Mouse (Mus musculus) forebrain, embryonic 11.5 days (tissue): ENCODE results near the gene Utp18. TPM values are rescaled to one million over a fixed set of nuclear protein-coding genes. Genes with fewer than 3 reads are reported as not detected.
"Not testable (repeated sequence)": the region's sequence is repeated elsewhere in the genome, so short reads cannot be mapped to it uniquely, and the experiment has no call there.

Experiments used
- ATAC-seq: fragments of 200-750 bp; cut with Nextera tagmentation; replicated peaks from 2 replicates; pipeline ENCODE4 v1.8.0; 2017; ENCODE audit warnings: moderate TSS enrichment; ENCODE audit not compliant: low FRiP score
- DNase-seq: peaks from one replicate; pipeline ENCODE4 v3.0.0-alpha.2; 2017; ENCODE audit warnings: low spot score
- H3K27ac ChIP-seq: fragments of 300-500 bp; sonication (generic); 2 replicates; pipeline ENCODE4 v1.5.1; 2014; ENCODE audit warnings: low read depth, low read length
- H3K27me3 ChIP-seq: fragments of 300-500 bp; sonication (generic); 2 replicates; pipeline ENCODE4 v1.6.1; 2014; ENCODE audit warnings: mild to moderate bottlenecking, low read length, mixed read lengths; ENCODE audit not compliant: control insufficient read depth, insufficient read depth
- H3K36me3 ChIP-seq: fragments of 300-500 bp; sonication (generic); 2 replicates; pipeline ENCODE4 v1.6.1; 2014; ENCODE audit warnings: mild to moderate bottlenecking, low read length, moderate library complexity, mixed read lengths; ENCODE audit not compliant: control insufficient read depth, insufficient read depth
- H3K4me1 ChIP-seq: fragments of 300-500 bp; sonication (generic); replicated peaks from 2 replicates; pipeline ENCODE4 v1.6.1; 2014; ENCODE audit warnings: low read length, mixed read lengths; ENCODE audit not compliant: control insufficient read depth, insufficient read depth
- H3K4me2 ChIP-seq: fragments of 300-500 bp; sonication (generic); 2 replicates; pipeline ENCODE4 v1.6.1; 2014; ENCODE audit warnings: low read depth, mild to moderate bottlenecking, low read length, moderate library complexity, mixed read lengths; ENCODE audit not compliant: severe bottlenecking
- H3K4me3 ChIP-seq: fragments of 300-500 bp; sonication (generic); 2 replicates; pipeline ENCODE4 v1.5.1; 2014; ENCODE audit warnings: low read depth, low read length
- H3K9ac ChIP-seq: fragments of 300-500 bp; sonication (generic); 2 replicates; pipeline ENCODE4 v1.6.1; 2014; ENCODE audit warnings: low read length
- H3K9me3 ChIP-seq: fragments of 300-500 bp; sonication (generic); 2 replicates; pipeline ENCODE4 v1.6.1; 2016; ENCODE audit warnings: low read length, mixed read lengths; ENCODE audit not compliant: control insufficient read depth
- WGBS: fragments of 180-500 bp; shearing (Covaris S2); extraction: QIAGEN DNeasy Blood & Tissue Kit; methylation state at CpG from one replicate; pipeline ENCODE4 v1.1.7; 2014; 5-methylcytosine and 5-hydroxymethylcytosine counted together
- polyA plus RNA-seq: library from polyadenylated mRNA; unstranded; fragments of >200 nt; fragmentation: Nextera tagmentation; extraction: Ambion mirVana; gene quantifications from 2 replicates; pipeline ENCODE4 v1.2.1, GENCODE M21; 2014

The Utp18 gene
- polyA plus RNA-seq, result 48.4 and 51.2 TPM in 2 replicates

DNA sequence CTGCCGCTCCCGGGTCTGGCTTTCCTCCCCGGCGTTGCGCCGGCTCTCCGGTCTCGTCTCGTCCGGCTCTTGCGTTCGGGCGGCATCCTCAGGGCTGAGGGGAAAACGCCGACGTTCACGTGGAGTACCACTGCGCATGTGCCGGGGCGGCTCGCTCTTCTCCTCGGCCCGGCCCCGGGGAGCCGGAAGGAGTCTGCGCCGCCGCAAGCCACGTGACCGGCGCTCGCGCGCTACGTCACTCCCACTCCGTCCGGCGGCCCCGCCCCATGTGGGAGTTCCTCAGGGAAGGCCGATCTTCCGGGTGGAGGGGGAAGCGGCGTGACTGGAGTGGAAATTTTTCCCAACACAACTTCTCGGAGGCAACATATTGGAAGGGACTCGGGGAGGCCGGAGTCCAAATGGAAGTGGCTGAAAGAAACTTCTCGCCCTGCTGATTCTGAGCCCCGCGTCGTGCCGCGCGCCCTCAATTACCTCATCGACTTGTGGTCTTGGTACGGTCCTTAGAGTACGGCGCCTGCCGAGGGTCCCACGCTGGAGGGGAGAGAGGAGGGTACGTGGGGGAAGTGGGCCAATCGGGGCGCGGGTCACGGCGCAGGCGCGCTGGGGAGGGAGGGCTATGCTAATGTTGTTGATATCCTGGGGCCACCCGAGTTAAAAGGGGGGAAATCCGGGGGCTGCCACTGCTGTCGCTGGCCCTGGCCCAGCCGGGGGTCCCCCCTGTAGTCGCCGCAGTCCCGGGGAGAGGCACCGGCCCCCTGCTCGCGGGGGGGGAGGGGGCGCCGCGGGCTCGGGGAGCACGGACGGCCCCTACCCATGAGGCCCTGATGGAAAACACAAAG lies at the start of gene Utp18, which contains the start of gene Mbtd1:
Utp18 (minus strand) TSS at position 195 of the 839 bp plus-strand sequence.
Mbtd1 (plus strand) TSS at position 281 of the 839 bp plus-strand sequence.
- Histone ChIP-seq H3K9ac (peak within 1 kb of the TSS; percentile 94), H3K4me1 (peaks cover 7% of the 10 kb centered on the region), H3K27ac (peak within 1 kb of the TSS; percentile 89), H3K36me3 (no peaks in the 10 kb centered on the region), H3K9me3 (no peaks in the 10 kb centered on the region), H3K27me3 (no peaks in the 10 kb centered on the region), H3K4me2 (peak within 1 kb of the TSS; percentile 84), H3K4me3 (peak within 1 kb of the TSS; percentile 96)
- ATAC-seq (peak; percentile 97), DNase-seq (peak; percentile 99)
- under 1% methylated on average over 72 of the region's 83 CpGs for WGBS

DNA sequence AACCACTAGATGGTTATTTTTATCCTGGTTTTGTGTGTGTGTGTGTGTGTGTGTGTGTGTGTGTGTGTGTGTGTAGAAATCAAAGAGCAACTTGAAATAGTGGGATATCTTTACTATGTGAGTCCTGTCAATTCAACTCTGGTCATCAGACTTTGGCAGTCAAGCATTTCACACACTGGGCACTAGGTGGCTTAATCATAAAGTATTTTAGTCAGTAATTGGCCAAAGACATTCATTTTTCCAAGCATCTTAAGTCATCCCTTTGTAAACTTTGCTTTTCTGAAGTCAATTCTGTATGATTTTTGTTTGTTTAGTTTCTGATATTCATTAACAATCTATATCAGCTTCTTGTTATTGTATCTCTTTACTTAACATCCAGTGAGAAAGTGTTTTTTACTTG lies 43.5 kb upstream of the Utp18 start:
- no peak overlapping the region for H3K9ac ChIP-seq
- no peaks in the 10 kb centered on the region for H3K9me3 ChIP-seq
- no peaks in the 10 kb centered on the region for H3K4me1 ChIP-seq
- no peak overlapping the region for H3K27ac ChIP-seq
- DNase-seq (no peak), ATAC-seq (no peak)
- H3K36me3 ChIP-seq, result no peaks in the 10 kb centered on the region; the same call in 1 of the 2 replicates
- no peaks in the 10 kb centered on the region for H3K27me3 ChIP-seq
- no peak overlapping the region for H3K4me3 ChIP-seq
- no peak overlapping the region for H3K4me2 ChIP-seq

DNA sequence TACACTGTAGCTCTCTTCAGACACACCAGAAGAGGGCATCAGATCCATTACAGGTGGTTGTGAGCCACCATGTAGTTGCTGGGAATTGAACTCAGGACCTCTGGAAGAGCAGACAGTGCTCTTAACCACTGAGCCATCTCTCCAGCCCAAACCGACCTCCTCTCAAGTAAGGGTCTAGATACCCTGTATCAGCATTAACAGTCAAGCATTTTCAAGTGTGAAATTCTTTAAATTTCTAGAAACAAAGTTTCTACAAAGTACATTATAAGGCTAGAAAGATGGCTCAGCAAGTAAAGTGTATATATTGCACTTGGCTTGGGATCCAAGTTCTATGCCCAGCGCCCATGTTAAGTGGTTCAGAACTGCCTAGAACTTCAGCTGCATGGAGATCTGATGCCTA lies 29.5 kb upstream of the Utp18 start:
- not testable (repeated sequence) for H3K9me3 ChIP-seq, ATAC-seq, H3K9ac ChIP-seq, H3K4me2 ChIP-seq, DNase-seq, H3K4me3 ChIP-seq, H3K27ac ChIP-seq, H3K36me3 ChIP-seq, H3K4me1 ChIP-seq, H3K27me3 ChIP-seq
- 96% methylated on average over 2 of the region's 2 CpGs for WGBS

DNA sequence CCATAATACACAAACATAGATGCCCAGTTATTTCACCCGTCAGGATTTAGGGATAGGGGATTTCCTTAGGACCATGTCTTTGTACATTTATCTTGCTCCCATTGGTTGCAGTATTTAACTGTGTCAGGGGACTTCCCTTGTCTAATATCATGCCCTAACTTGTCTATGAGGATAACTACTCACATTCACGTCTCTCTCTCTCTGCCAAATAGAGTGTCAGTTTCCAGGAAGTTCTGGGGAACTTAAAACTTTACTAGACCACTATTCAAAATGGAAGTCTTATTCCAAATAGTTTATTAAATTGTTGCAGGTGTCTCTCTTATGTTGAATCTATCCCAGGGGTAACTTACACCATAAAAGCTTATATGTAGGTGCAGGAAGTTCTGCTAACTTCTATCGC lies 26.0 kb upstream of the Utp18 start:
- H3K9me3 ChIP-seq, result no peaks in the 10 kb centered on the region
- H3K27ac ChIP-seq, result no peak overlapping the region
- no peaks in the 10 kb centered on the region for H3K4me1 ChIP-seq
- H3K4me2 ChIP-seq, result no peak overlapping the region
- ATAC-seq (no peak), DNase-seq (no peak)
- peaks cover 4% of the 10 kb centered on the region; the same call in 1 of the 2 replicates for H3K36me3 ChIP-seq
- H3K9ac ChIP-seq, result no peak overlapping the region
- 90% methylated on average over 3 of the region's 3 CpGs for WGBS
- no peak overlapping the region for H3K4me3 ChIP-seq
- H3K27me3 ChIP-seq, result no peaks in the 10 kb centered on the region

DNA sequence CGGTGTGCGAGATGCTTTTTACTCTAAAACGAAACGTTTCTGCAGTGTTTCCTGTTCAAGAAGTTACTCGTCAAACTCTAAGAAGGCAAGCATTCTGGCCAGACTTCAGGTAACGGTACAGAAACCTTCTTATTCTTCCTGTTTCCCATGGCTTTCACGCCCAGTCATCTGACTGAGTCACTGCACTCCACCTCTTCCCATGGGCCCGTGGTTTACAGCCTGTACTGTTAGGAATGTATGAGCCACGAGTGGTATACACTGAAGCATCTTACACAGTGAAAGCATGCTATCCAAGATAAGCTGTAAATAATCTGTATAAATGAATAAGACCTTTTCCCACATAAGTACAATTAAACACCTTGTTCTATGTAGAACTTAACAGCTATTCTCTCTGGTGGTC lies 23.3 kb upstream of the Utp18 start:
- WGBS, result 87% methylated on average over 9 of the region's 9 CpGs
- DNase-seq (no peak), ATAC-seq (no peak)
- H3K4me2 ChIP-seq, result no peak overlapping the region
- no peak overlapping the region for H3K4me3 ChIP-seq
- no peaks in the 10 kb centered on the region for H3K4me1 ChIP-seq
- H3K36me3 ChIP-seq, result peaks cover 4% of the 10 kb centered on the region; the same call in 1 of the 2 replicates
- H3K27ac ChIP-seq, result no peak overlapping the region
- no peak overlapping the region for H3K9ac ChIP-seq
- H3K27me3 ChIP-seq, result no peaks in the 10 kb centered on the region
- no peaks in the 10 kb centered on the region for H3K9me3 ChIP-seq

DNA sequence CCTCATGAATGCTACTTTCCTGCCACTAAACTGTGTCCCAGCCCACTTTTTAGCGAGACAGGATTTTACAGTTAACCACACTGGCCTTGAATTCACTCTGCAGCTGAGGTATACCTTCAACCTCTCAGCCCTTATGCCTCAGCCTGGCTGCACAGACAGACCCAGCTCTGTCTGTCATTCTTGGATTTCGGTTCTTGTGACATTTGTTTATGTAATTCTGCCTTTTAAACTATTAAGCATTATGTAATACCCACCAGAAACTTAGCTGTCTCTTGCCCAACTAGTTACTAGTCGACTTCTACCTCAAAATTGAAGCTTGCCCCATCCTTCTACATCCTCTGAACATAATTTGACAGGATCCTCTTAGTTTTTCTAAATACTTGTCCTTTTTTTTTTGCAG lies 22.3 kb upstream of the Utp18 start:
- no peaks in the 10 kb centered on the region for H3K27me3 ChIP-seq
- DNase-seq, result no peak
- H3K9me3 ChIP-seq, result no peaks in the 10 kb centered on the region
- no peak overlapping the region for H3K4me2 ChIP-seq
- H3K4me1 ChIP-seq, result no peaks in the 10 kb centered on the region
- H3K36me3 ChIP-seq, result peaks cover 4% of the 10 kb centered on the region; the same call in 1 of the 2 replicates
- WGBS, result 89% methylated on average over 3 of the region's 3 CpGs
- H3K4me3 ChIP-seq, result no peak overlapping the region
- H3K9ac ChIP-seq, result no peak overlapping the region
- ATAC-seq, result no peak
- no peak overlapping the region for H3K27ac ChIP-seq

DNA sequence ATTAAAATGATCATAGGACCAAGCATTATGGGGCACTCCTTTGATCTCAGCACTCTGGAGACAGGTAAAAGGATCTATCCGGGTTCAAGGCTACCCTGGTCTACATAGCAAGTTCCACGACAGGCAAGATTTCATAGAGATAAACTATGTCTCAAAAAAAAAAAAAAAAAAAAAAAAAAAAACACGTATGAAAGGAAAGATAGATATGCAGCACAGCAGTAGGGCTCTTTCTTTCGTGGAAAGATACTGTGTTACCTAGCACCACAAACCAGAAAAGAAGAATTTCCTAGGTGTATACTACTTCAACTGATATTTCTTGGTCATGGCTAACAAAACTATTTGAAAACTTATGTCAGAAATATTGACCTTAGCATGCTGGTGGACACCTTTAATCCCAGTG lies 21.3 kb upstream of the Utp18 start:
- no peak overlapping the region for H3K9ac ChIP-seq
- no peaks in the 10 kb centered on the region for H3K9me3 ChIP-seq
- H3K4me3 ChIP-seq, result no peak overlapping the region
- no peak overlapping the region for H3K27ac ChIP-seq
- no peaks in the 10 kb centered on the region for H3K27me3 ChIP-seq
- no peak for ATAC-seq
- DNase-seq, result no peak
- 88% methylated on average over 4 of the region's 4 CpGs for WGBS
- H3K36me3 ChIP-seq, result peaks cover 4% of the 10 kb centered on the region; the same call in 1 of the 2 replicates
- no peaks in the 10 kb centered on the region for H3K4me1 ChIP-seq
- H3K4me2 ChIP-seq, result no peak overlapping the region

DNA sequence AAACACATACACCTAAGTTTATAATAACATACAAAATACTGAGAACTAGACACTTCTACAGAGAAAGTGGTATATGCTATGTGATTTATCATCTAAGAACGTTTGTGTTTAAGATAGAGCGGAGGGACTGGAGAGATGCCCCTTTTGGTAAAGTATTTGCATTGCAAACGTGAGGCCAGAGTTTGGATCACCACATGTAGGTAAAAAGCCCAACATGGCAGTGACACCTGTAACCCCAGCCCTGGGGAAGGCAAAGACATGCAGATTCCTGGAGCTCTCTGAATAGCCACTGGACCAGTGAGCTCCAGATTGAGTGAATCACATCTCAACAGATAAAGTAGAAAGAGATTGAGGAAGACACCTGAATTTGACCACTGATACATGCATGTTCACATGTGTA lies 12.2 kb upstream of the Utp18 start:
- WGBS, result 85% methylated on average over 3 of the region's 3 CpGs
- H3K36me3 ChIP-seq, result no peaks in the 10 kb centered on the region; the same call in 1 of the 2 replicates
- no peak for ATAC-seq
- no peak overlapping the region for H3K4me2 ChIP-seq
- H3K27ac ChIP-seq, result no peak overlapping the region
- H3K4me1 ChIP-seq, result no peaks in the 10 kb centered on the region
- DNase-seq, result no peak
- H3K4me3 ChIP-seq, result no peak overlapping the region
- H3K27me3 ChIP-seq, result no peaks in the 10 kb centered on the region
- no peak overlapping the region for H3K9ac ChIP-seq
- no peaks in the 10 kb centered on the region for H3K9me3 ChIP-seq

DNA sequence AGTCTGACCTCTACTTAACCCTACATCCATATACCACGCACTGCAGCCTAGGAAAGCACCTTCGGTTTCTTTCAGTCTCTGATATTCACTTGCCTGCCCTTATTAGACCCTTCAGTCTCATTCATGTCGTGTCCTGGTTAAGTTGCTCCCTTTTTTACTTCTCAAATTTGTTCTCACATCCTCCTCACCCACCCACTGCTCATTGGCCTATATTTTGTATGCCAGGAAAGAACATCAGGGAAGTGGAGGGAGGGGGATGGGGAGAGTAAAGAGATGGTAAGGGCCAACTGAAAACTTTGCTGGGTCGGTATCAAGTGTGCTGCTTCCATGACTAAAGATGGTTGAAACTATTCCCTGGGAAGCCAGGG lies 1.5 kb upstream of the Utp18 start:
- peak overlapping the region; percentile 96 for H3K4me3 ChIP-seq
- peak overlapping the region; percentile 94 for H3K9ac ChIP-seq
- DNase-seq (no peak), ATAC-seq (no peak)
- 8% methylated on average over 4 of the region's 4 CpGs for WGBS
- H3K27ac ChIP-seq, result no peak overlapping the region
- H3K4me2 ChIP-seq, result peak overlapping the region; percentile 84
- no peaks in the 10 kb centered on the region for H3K36me3 ChIP-seq
- no peaks in the 10 kb centered on the region for H3K27me3 ChIP-seq
- H3K9me3 ChIP-seq, result no peaks in the 10 kb centered on the region
- H3K4me1 ChIP-seq, result peaks cover 7% of the 10 kb centered on the region
